Mouse (Mus musculus): ENCODE results near the gene Arfgap2. TPM values are rescaled to one million over a fixed set of nuclear protein-coding genes. Genes with fewer than 3 reads are reported as not detected.

Gene Arfgap2
- polyA plus RNA-seq, 1 experiment: 34.6 TPM

DNA sequence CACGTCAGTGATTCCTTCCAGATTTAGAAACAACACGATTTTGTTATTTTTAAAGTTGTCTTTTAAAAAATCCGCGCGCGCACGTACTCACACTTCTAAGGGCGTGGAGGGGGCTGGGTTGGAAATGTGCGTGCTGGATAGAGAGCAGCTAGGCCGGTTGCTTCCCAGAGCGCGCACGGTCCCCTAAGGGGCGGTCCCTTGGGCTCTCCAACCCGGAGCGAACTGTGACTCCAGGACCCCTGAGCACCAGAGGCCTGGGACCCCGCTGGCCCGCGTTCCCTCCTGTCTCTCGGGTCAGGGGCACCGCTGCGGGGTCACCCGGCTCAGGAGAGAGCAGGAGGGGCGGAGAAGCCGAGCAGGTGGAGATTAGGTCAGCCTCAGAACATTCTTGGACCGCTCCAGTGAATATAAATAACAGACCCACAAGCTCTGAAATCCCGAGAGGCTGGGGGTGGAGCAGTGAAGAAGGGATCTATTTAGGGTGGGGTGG lies 9.1 kb upstream of the Arfgap2 start, which contains the start of gene Pacsin3:
Pacsin3 (plus strand) TSS at position 294 of the 490 bp plus-strand sequence.
- H3K4me1 ChIP-seq (ENCODE audit: control insufficient read depth, insufficient read depth, low read length): peaks cover 8% of the 10 kb centered on the region
- H3K27me3 ChIP-seq (ENCODE audit: control insufficient read depth, insufficient read depth, low read length): no peaks in the 10 kb centered on the region
- peak within 1 kb of the TSS; percentile 87 for H3K4me3 ChIP-seq (ENCODE audit: control insufficient read depth, low read depth, low read length)

DNA sequence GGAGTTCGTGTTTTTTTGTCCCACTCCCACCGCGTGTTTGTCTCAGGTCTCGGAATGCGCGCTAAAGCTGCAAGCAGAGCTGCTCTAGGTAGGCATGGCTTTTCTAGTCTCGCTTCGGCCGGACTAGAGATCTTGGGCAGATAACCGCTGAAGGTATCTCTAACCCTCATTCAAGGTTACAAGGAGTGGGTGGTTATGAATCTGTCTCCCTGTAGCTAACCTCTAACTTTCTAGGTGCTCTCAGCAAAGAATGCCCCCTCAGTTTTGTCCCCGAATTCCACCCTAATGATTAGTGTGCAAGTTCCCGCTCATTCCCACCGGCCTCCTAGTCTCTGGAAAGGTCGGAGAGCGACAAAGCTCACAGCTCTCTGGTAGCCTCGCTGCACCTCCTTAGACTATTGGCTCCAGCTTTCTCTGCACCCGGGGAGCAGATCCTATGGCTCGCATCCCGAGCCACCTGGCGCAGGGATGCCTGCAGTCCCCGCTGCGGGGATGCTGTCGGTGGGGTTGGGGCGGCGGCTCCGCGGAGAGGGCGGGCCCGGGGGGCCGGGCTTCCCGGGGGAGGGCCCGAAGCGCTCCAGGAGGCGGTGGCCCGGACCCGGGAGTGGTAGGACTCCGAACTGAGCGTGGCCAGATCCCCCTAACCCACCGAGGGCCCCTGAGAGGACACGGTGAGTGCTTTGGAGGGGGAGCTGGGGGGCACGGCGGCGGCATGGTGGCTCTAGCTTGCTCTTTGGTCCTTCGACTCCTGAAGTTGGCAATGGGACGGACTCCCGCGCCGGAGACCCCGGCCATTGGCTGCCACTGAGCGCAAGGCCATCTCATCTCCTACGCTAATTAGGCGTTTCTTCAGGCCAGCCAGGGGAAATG lies 8.3 kb upstream of the Arfgap2 start:
- H3K4me3 ChIP-seq (ENCODE audit: control insufficient read depth, low read depth, low read length): peak overlapping the region; percentile 87
- TF ChIP-seq POLR2A (IDR thresholded peaks at IDR 0.05; ENCODE audit: control insufficient read depth, low read depth, low read length) (no peak), CTCF (IDR thresholded peaks at IDR 0.05; ENCODE audit: control insufficient read depth, insufficient read depth, insufficient replicate concordance, low read depth, low read length) (no peak)
- no peaks in the 10 kb centered on the region for H3K36me3 ChIP-seq (ENCODE audit: control insufficient read depth, insufficient read depth, low read length)
- H3K27ac ChIP-seq (ENCODE audit: control insufficient read depth, insufficient read depth, low read depth, low read length): peak overlapping the region; percentile 29; the same call in 1 of the 2 replicates
- H3K27me3 ChIP-seq (ENCODE audit: control insufficient read depth, insufficient read depth, low read length): no peaks in the 10 kb centered on the region
- peaks cover 8% of the 10 kb centered on the region for H3K4me1 ChIP-seq (ENCODE audit: control insufficient read depth, insufficient read depth, low read length)

More for the DNA sequence above, 9.1 kb upstream of the Arfgap2 start, which contains the start of gene Pacsin3:
- no peaks in the 10 kb centered on the region for H3K36me3 ChIP-seq (ENCODE audit: control insufficient read depth, insufficient read depth, low read length)
- no peak for TF ChIP-seq POLR2A (IDR thresholded peaks at IDR 0.05; ENCODE audit: control insufficient read depth, low read depth, low read length)
- TF ChIP-seq CTCF (IDR thresholded peaks at IDR 0.05; ENCODE audit: control insufficient read depth, insufficient read depth, insufficient replicate concordance, low read depth, low read length): no peak
- peak within 1 kb of the TSS; percentile 29; the same call in 1 of the 2 replicates for H3K27ac ChIP-seq (ENCODE audit: control insufficient read depth, insufficient read depth, low read depth, low read length)

- Histone ChIP-seq H3K27me3 (ENCODE audit: control insufficient read depth, insufficient read depth, low read length) (no peaks in the 10 kb centered on the region), H3K27ac (ENCODE audit: control insufficient read depth, insufficient read depth, low read depth, low read length) (peak overlapping the region; percentile 43), H3K36me3 (ENCODE audit: control insufficient read depth, insufficient read depth, low read length) (no peaks in the 10 kb centered on the region), H3K4me3 (ENCODE audit: control insufficient read depth, low read depth, low read length) (peak overlapping the region; percentile 87), H3K4me1 (ENCODE audit: control insufficient read depth, insufficient read depth, low read length) (peaks cover 8% of the 10 kb centered on the region)
- no peak for TF ChIP-seq CTCF (IDR thresholded peaks at IDR 0.05; ENCODE audit: control insufficient read depth, insufficient read depth, insufficient replicate concordance, low read depth, low read length)
- no peak for TF ChIP-seq POLR2A (IDR thresholded peaks at IDR 0.05; ENCODE audit: control insufficient read depth, low read depth, low read length)
Measured at GRCm38 (mm10) chr2:91257126-91257980, 7.4 kb upstream of the Arfgap2 start.

- Histone ChIP-seq H3K27ac (ENCODE audit: control insufficient read depth, insufficient read depth, low read depth, low read length) (no peak overlapping the region; the same call in 1 of the 2 replicates), H3K4me3 (ENCODE audit: control insufficient read depth, low read depth, low read length) (no peak overlapping the region), H3K27me3 (ENCODE audit: control insufficient read depth, insufficient read depth, low read length) (no peaks in the 10 kb centered on the region), H3K4me1 (ENCODE audit: control insufficient read depth, insufficient read depth, low read length) (peaks cover 8% of the 10 kb centered on the region), H3K36me3 (ENCODE audit: control insufficient read depth, insufficient read depth, low read length) (no peaks in the 10 kb centered on the region)
- no peak for TF ChIP-seq CTCF (IDR thresholded peaks at IDR 0.05; ENCODE audit: control insufficient read depth, insufficient read depth, insufficient replicate concordance, low read depth, low read length)
- TF ChIP-seq POLR2A (IDR thresholded peaks at IDR 0.05; ENCODE audit: control insufficient read depth, low read depth, low read length): no peak
Measured at GRCm38 (mm10) chr2:91258054-91258453, 6.7 kb upstream of the Arfgap2 start.

GRCm38 (mm10) chr2:91258830-91259229 lies 5.9 kb upstream of the Arfgap2 start:
- Histone ChIP-seq H3K4me3 (ENCODE audit: control insufficient read depth, low read depth, low read length) (no peak overlapping the region), H3K4me1 (ENCODE audit: control insufficient read depth, insufficient read depth, low read length) (peaks cover 9% of the 10 kb centered on the region), H3K36me3 (ENCODE audit: control insufficient read depth, insufficient read depth, low read length) (no peaks in the 10 kb centered on the region), H3K27ac (ENCODE audit: control insufficient read depth, insufficient read depth, low read depth, low read length) (no peak overlapping the region), H3K27me3 (ENCODE audit: control insufficient read depth, insufficient read depth, low read length) (no peaks in the 10 kb centered on the region)
- TF ChIP-seq POLR2A (IDR thresholded peaks at IDR 0.05; ENCODE audit: control insufficient read depth, low read depth, low read length) (no peak), CTCF (IDR thresholded peaks at IDR 0.05; ENCODE audit: control insufficient read depth, insufficient read depth, insufficient replicate concordance, low read depth, low read length) (no peak)

- peaks cover 15% of the 10 kb centered on the region for H3K4me1 ChIP-seq (ENCODE audit: control insufficient read depth, insufficient read depth, low read length)
- H3K27me3 ChIP-seq (ENCODE audit: control insufficient read depth, insufficient read depth, low read length): no peaks in the 10 kb centered on the region
- H3K36me3 ChIP-seq (ENCODE audit: control insufficient read depth, insufficient read depth, low read length): no peaks in the 10 kb centered on the region
- no peak overlapping the region for H3K27ac ChIP-seq (ENCODE audit: control insufficient read depth, insufficient read depth, low read depth, low read length)
- H3K4me3 ChIP-seq (ENCODE audit: control insufficient read depth, low read depth, low read length): no peak overlapping the region
- TF ChIP-seq CTCF (IDR thresholded peaks at IDR 0.05; ENCODE audit: control insufficient read depth, insufficient read depth, insufficient replicate concordance, low read depth, low read length) (no peak), POLR2A (IDR thresholded peaks at IDR 0.05; ENCODE audit: control insufficient read depth, low read depth, low read length) (no peak)
Measured at GRCm38 (mm10) chr2:91259493-91259892, 5.3 kb upstream of the Arfgap2 start.

Measured in testis, adult 2 months (tissue).